Mouse (Mus musculus): ENCODE results near the gene Cd163l1. TPM values are rescaled to one million over a fixed set of nuclear protein-coding genes. Genes with fewer than 3 reads are reported as not detected.

Gene Cd163l1
- polyA plus RNA-seq, 1 experiment from 2014 or later: 0.22 TPM

DNA sequence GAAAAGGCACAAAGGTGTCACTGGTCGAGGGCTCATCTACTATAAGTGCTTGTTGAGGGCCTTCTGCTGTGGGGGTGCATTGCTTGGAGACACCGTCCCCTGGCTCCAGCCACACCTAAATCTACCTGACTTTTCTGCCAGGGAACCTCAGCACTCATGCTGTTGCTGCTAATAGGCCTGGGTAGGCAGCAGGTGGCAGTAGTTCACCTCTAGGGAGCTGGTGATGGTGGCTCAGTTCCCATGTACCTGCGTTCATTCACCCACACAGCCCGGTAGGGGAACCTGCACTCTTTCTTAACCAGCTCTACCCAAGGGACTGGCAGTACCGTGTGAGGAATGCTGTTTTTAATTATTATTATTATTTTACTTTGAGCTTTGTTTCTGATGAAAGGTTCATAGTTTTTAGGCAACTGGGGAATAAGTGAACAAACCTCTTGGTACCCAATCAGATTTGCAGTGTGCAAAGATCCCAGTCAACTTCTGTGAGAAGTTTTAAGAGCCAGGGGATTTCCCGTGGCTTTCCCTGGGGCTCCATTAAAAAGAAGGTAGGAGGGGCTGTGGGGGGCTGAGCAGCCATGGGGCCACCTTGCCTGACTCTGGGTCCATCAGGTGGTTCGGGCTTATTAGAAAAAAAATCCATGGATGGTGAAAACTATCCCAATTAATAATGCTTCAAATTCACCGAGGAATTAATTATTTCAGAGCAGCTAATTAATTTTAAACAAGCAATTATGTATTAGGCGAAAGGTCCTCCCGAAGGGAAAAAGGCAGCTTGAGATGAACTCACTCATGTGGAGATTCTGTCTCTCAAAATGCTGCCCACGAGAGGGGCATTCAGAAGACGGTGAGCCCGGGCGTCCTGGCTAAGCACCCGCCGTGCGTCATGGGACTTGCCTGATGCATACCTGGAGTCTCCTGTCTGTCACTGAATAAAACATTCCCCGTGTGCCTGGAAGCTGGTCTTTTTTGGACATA lies 31.1 kb upstream of the Cd163l1 start:
- no peaks in the 10 kb centered on the region for H3K9me3 ChIP-seq (ENCODE audit: control insufficient read depth)
- ATAC-seq: no peak
- no peaks in the 10 kb centered on the region for H3K27me3 ChIP-seq (replicated peaks; ENCODE audit: control insufficient read depth, insufficient read depth, low read length)
- H3K4me1 ChIP-seq (replicated peaks; ENCODE audit: control insufficient read depth, insufficient read depth, low read length): no peaks in the 10 kb centered on the region
- WGBS: 63% methylated on average over 18 of the region's 18 CpGs
- H3K4me2 ChIP-seq (replicated peaks; ENCODE audit: low read depth): no peak overlapping the region
- H3K9ac ChIP-seq (ENCODE audit: low read depth, low read length): no peak overlapping the region
- peak; percentile 72 for TF ChIP-seq CTCF (IDR thresholded peaks at IDR 0.05; ENCODE audit: low read depth)
- no peak overlapping the region for H3K27ac ChIP-seq (ENCODE audit: low read depth, low read length)
- no peaks in the 10 kb centered on the region for H3K36me3 ChIP-seq (ENCODE audit: control insufficient read depth, insufficient read depth)
- no peak overlapping the region for H3K4me3 ChIP-seq (ENCODE audit: low read depth, low read length)

DNA sequence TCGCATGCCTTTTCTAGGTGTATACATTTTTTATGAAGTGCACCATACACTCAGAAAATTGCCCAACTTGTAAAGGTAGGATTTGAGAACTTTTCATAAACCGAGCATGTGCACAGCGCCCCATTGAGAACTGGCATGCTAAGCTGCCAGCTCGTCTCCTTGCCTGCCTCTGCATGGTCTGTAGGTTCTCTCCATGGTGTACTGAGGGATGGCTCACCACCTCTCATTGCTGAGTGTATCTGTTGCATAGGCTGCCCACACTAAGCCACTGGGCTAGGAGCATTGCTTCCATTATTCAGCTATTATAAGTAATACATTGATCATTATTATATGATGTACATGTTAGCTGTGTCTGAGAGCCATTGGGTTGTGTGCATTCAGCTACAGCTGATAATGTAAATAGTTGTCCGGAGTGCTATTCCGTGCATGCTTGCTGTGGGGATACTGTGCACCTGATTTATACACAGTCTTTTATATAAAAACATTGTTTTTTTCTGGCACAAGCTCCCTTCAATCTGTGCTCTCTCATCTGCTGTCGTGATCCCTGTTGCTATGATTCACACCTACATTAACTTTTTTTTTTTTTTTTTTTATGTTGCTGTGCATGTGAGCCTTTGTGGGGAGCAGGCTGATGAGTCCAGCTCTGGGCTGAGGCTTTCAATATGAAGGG lies 30.2 kb upstream of the Cd163l1 start:
- H3K9me3 ChIP-seq (ENCODE audit: control insufficient read depth): no peaks in the 10 kb centered on the region
- no peak overlapping the region for H3K4me2 ChIP-seq (replicated peaks; ENCODE audit: low read depth)
- H3K4me1 ChIP-seq (replicated peaks; ENCODE audit: control insufficient read depth, insufficient read depth, low read length): no peaks in the 10 kb centered on the region
- H3K9ac ChIP-seq (ENCODE audit: low read depth, low read length): no peak overlapping the region
- no peak overlapping the region for H3K4me3 ChIP-seq (ENCODE audit: low read depth, low read length)
- no peaks in the 10 kb centered on the region for H3K36me3 ChIP-seq (ENCODE audit: control insufficient read depth, insufficient read depth)
- ATAC-seq: no peak
- no peaks in the 10 kb centered on the region for H3K27me3 ChIP-seq (replicated peaks; ENCODE audit: control insufficient read depth, insufficient read depth, low read length)
- H3K27ac ChIP-seq (ENCODE audit: low read depth, low read length): no peak overlapping the region
- no peak for TF ChIP-seq CTCF (IDR thresholded peaks at IDR 0.05; ENCODE audit: low read depth)
- 82% methylated on average over 7 of the region's 7 CpGs for WGBS

DNA sequence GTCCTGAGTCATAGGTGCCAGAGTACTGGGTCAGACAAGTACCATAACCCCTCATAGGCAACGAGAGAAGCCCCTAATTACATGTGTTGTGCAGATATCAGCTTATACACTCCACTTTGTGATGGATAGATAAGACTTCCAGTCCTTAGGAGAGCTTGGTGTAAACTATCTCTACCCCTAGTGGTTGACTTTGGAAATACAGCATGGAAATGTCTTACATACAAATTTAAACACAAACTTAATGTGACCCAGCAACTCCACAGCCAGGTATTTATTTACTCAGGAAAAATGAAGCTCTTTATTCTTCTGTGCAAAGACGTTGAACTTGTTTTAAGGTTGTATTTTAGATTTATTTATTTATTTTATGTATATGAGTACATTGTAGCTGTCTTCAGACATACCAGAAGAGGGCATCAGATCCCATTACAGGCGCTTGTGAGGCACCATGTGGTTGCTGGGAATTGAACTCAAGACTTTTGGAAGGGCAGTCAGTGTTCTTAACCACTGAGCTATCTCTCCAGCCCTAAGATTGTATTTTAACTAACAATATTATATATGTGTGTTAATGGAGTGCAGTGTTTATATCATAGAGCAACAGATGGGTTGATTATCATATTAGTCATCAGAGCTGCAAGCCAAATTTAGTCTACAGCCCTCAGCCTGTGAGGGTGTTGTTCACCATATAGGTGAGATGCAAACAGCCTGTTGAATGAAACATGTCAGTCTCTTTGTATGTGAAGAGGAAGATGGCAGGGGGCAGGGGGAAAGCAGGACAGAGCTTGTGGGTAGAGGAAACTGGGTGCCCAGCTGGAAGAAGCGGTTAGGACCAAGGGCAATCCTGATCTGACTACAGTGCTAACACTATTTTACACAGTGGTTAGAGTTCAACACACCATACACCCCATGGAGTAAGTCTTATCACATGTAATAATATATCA lies 29.4 kb upstream of the Cd163l1 start:
- 56% methylated on average over 4 of the region's 4 CpGs for WGBS
- peak; percentile 61 for TF ChIP-seq CTCF (IDR thresholded peaks at IDR 0.05; ENCODE audit: low read depth)
- Histone ChIP-seq H3K9ac (ENCODE audit: low read depth, low read length) (no peak overlapping the region), H3K4me2 (replicated peaks; ENCODE audit: low read depth) (no peak overlapping the region), H3K36me3 (ENCODE audit: control insufficient read depth, insufficient read depth) (no peaks in the 10 kb centered on the region), H3K9me3 (ENCODE audit: control insufficient read depth) (no peaks in the 10 kb centered on the region), H3K4me3 (ENCODE audit: low read depth, low read length) (no peak overlapping the region), H3K4me1 (replicated peaks; ENCODE audit: control insufficient read depth, insufficient read depth, low read length) (no peaks in the 10 kb centered on the region), H3K27me3 (replicated peaks; ENCODE audit: control insufficient read depth, insufficient read depth, low read length) (no peaks in the 10 kb centered on the region), H3K27ac (ENCODE audit: low read depth, low read length) (no peak overlapping the region)
- ATAC-seq: no peak

DNA sequence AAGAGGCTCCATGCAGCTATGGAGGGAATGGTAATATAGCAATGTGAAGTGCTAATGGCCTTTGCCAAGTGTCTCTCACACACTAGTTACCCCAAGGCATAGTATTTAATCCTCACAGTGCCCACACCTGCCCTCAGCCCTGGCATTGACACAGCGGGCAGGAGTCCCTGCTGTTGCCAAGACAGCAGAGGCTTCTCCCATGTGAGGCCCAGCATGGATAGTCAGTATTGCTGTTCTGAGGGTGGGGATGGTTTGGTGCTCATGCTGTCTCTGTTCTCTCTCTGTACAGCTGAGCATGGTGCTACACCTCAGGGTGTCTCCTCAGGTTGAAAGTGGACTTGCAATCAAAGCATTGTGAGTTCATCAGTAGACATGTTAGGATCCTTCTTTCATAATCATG lies 27.6 kb upstream of the Cd163l1 start:
- Histone ChIP-seq H3K27me3 (replicated peaks; ENCODE audit: control insufficient read depth, insufficient read depth, low read length) (no peaks in the 10 kb centered on the region), H3K4me3 (ENCODE audit: low read depth, low read length) (no peak overlapping the region), H3K9me3 (ENCODE audit: control insufficient read depth) (no peaks in the 10 kb centered on the region), H3K9ac (ENCODE audit: low read depth, low read length) (no peak overlapping the region), H3K4me2 (replicated peaks; ENCODE audit: low read depth) (no peak overlapping the region), H3K27ac (ENCODE audit: low read depth, low read length) (no peak overlapping the region), H3K36me3 (ENCODE audit: control insufficient read depth, insufficient read depth) (no peaks in the 10 kb centered on the region), H3K4me1 (replicated peaks; ENCODE audit: control insufficient read depth, insufficient read depth, low read length) (no peaks in the 10 kb centered on the region)
- 87% methylated on average over 1 of the region's 1 CpGs for WGBS
- no peak for TF ChIP-seq CTCF (IDR thresholded peaks at IDR 0.05; ENCODE audit: low read depth)
- no peak for ATAC-seq

DNA sequence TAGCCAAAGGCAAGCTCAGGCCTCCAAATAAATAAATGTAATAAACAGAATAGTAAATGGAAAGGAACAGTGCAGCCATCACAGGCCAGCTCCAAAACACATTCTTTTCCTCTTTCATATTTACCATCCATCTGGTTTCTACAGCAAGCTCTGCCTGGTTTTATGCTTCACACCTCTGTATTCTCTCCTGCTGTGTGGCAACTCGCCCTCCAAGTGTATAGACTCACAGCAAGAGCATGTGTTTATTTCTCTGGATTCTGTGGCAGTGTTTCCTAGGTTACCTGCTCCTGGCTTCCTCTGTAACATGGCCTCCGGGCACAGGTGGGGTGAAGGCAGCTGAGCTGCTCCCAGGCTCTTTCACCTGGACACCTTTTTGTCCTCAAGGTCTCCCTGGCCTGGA lies 25.6 kb upstream of the Cd163l1 start:
- WGBS: 41% methylated on average over 2 of the region's 2 CpGs

More for the DNA sequence above, 25.6 kb upstream of the Cd163l1 start:
- ATAC-seq: no peak
- Histone ChIP-seq H3K4me2 (replicated peaks; ENCODE audit: low read depth) (no peak overlapping the region), H3K9ac (ENCODE audit: low read depth, low read length) (no peak overlapping the region), H3K9me3 (ENCODE audit: control insufficient read depth) (no peaks in the 10 kb centered on the region), H3K4me1 (replicated peaks; ENCODE audit: control insufficient read depth, insufficient read depth, low read length) (no peaks in the 10 kb centered on the region), H3K4me3 (ENCODE audit: low read depth, low read length) (no peak overlapping the region), H3K27me3 (replicated peaks; ENCODE audit: control insufficient read depth, insufficient read depth, low read length) (no peaks in the 10 kb centered on the region), H3K27ac (ENCODE audit: low read depth, low read length) (no peak overlapping the region), H3K36me3 (ENCODE audit: control insufficient read depth, insufficient read depth) (no peaks in the 10 kb centered on the region)
- no peak for TF ChIP-seq CTCF (IDR thresholded peaks at IDR 0.05; ENCODE audit: low read depth)
